Mouse (Mus musculus): Measurements from ENCODE around the gene Nupl1.

GRCm38 (mm10) chr14:60262316-60262715 lies 11.1 kb upstream of the Nupl1 start:
- TF ChIP-seq GATA1 (IDR thresholded peaks at IDR 0.05; ENCODE audit: borderline replicate concordance, low read length): no peak
- no peak for TF ChIP-seq FLI1 (IDR thresholded peaks at IDR 0.05; ENCODE audit: low read length)

Data from megakaryocyte, embryonic 14.5 days (primary cell).